Mouse (Mus musculus) adrenal gland, postnatal 4 days (tissue): Measurements from ENCODE around the gene Eif5. TPM values are rescaled to one million over a fixed set of nuclear protein-coding genes. Genes with fewer than 3 reads are reported as not detected.

Source experiments
- DNase-seq, 2 experiments: peaks; one replicate each; pipeline ENCODE4 v3.0.0; 2021 to 2022; ENCODE audit warnings: low spot score in 2 of 2, mixed read lengths in 2 of 2
- total RNA-seq, 2 experiments: library from RNA; stranded (reverse); gene quantifications; 2 replicates each; pipeline ENCODE4 v1.2.3; 2021

Gene Eif5
- total RNA-seq, 2 experiments from 2014 or later = 395 to 408 TPM

DNA sequence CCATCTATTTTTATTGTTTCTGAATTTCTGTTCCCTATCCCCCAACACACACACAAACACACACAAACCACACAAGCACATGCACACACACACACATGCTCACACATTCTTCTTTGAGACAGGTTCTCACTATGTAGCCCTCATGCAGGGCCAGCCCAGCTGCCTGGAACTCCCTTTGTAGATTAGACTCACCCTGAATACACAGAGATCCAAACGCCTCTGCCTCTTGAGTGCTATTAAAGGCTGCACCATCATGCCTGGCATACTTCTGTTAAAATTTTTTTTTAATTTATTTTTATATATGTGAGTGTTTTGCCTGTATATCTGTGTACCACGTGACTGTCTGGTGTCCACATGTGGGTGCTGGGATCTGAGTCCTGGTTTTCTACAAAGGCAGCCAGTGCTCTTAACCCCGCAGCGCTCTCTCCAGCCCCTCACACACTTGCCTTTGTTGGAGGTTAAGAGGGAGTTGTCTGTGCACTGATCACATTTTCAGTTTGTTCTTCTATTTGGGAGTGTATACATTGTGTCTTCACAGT, 24.5 kb downstream of the Eif5 start:
- no peak for DNase-seq

GRCm38 (mm10) chr12:111563076-111563629, 25.3 kb downstream of the Eif5 start:
- no peak for DNase-seq

DNA sequence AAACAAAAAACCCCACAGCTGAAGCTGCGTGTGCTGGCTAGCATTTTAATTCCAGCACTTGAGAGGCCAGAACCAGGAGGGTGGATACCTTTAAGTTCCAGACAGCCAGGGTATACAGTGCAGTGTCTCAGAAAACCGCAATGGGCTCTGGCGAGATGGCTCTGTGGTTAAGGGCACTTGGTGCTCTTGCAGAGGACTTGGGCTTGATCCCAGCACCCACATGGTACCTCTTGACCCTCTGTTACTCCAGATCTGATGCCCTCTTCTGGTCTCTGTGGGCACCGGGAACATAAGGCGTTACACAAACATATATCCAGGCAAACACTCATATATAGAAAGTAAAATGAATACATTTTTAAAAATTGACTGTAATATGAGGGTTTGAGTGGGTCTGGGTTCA, 27.5 kb downstream of the Eif5 start:
- no peak for DNase-seq

- DNase-seq = no peak
Measured at GRCm38 (mm10) chr12:111568836-111569235, 31.0 kb downstream of the Eif5 start.

DNA sequence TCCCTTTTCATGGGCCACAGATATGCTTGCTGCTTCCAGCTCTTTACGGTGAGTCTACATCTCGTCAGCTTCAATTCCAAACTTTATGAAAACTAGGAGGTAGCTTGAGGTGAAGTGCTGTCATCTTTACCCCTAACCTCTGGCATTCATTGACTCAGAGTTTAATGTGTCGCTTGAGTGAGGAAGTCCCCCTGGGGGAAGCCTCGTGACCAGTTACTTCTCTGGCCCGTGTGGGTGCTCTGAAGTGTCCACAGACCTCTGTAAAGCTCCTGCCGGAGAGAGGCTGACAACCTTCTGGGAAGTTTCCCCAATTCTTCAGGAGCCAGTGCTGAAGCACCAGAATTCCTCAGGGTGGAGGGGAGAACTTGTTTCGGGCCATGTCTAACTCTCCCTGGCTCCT, 34.6 kb downstream of the Eif5 start:
- DNase-seq = no peak

GRCm38 (mm10) chr12:111573315-111573714, 35.5 kb downstream of the Eif5 start:
- no peak for DNase-seq

GRCm38 (mm10) chr12:111574074-111574886, 36.5 kb downstream of the Eif5 start, which contains the start of gene Mark3:
TSS of gene Mark3 (plus strand) at chr12:111574523.
- peak; percentile 89 to 90 for DNase-seq

DNA sequence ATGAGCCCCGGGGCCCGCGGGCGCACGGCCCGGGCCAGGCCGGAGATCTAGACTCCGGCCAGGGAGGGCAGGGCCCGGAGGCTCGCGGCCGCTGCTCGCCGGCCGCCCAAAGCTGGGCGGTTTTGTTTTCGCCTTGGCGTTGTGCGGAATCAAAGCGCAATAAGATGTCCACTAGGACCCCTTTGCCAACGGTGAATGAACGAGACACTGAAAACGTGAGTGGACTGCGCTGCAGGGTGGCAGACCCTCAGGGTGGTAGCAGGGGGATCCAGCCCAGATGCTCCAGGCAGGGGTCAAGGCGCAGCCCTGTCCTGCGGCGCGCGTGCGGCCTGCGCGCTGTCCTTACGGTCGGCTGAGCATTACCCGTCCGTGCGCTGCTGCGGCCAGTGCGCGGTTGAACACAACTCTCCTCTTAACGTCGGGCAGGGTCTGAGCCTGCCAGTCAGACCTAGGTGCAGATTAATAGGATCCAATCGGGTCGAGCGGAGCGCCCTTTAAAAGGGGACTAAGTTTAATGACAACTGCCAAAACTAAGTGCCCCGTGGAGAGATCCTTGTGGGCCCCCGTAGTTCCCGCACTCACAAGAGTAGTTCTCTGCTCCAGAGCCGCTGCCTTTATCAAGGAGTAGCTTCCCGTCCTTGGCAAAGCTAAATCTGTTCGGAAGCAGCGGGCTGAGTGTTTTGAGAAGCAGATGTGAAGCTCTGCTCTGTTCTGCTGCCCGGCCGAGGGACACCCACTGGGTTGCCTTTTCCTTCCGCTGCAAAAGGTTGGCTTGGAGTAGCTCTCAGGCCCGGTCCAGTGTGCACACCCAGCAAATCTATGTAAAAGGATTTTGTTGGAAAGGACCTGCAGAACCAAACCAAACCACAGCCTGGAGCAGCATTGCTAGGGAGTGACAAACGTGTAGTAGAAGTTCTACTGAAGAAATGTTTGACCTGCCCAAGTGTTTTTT, 37.3 kb downstream of the Eif5 start:
- no peak for DNase-seq

GRCm38 (mm10) chr12:111583058-111583457, 45.2 kb downstream of the Eif5 start:
- DNase-seq = no peak

- no peak for DNase-seq
Measured at GRCm38 (mm10) chr12:111584401-111584800, 46.6 kb downstream of the Eif5 start.

- DNase-seq = no peak
Measured at GRCm38 (mm10) chr12:111587252-111587651, 49.4 kb downstream of the Eif5 start.

DNA sequence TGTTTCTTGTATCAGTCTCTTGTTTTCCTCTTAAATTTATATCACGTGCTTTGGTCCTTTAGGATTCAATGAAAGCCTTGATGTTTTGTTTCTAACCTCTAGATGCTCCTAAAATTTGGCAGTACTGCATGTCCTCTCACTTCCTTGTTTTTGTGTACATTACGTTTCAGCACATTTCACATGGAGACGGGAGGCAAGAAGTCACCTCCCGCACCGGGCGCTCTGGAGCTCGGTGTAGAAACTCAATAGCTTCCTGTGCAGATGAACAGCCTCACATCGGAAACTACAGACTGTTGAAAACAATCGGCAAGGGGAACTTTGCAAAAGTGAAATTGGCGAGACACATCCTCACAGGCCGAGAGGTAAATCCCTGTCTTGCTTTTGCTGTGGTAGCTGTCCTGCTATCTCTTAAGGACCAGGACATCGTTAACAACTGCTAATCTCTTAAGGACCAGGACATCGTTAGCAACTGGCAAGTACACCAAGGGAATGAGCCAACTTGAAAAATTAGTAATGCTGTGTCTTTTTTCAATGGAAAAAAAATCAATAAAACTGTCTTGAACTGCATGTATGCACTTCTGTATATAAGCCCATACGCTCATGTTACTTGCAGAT, 54.7 kb downstream of the Eif5 start:
- DNase-seq = no peak

DNA sequence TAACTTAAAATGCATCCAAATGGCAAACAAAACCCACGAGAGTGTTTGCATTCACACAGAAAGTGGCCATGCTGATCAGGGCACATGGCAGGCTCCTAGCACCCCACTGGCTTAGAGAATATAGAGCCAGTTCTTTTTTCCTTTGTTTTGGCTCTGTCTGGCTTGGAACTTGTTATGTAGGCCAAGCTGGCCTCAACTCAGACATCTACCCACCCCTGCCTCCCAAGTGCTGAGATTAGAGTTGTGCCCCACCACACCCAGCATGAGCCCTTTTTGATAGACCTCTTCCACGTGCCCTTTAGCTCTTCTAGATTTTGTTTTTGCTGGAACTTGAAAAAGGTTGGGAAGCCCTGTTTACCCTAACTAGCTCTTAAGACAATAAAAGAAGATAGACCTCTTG, 56.0 kb downstream of the Eif5 start:
- no peak for DNase-seq

Other genes with a start within 250 kb of the Eif5 start
- gene Cdc42bpb, start 160.3 kb upstream of the Eif5 start, total RNA-seq = 100 to 1,000 TPM; 127 to 134 TPM
- 1 to 10 TPM; 1.1 to 3.0 TPM for gene Lbhd2, start 131.2 kb upstream of the Eif5 start, total RNA-seq
- gene Exoc3l4, start 121.0 kb upstream of the Eif5 start, total RNA-seq = 10 to 100 TPM in 1 of 2 experiments, 1 to 10 TPM in 1; 9.6 to 10.4 TPM
- gene Tnfaip2, start 95.5 kb upstream of the Eif5 start, total RNA-seq = 10 to 100 TPM; 17.6 to 25.8 TPM
- 10 to 100 TPM in 1 of 2 experiments, 1 to 10 TPM in 1; 1.4 to 11.3 TPM for gene Gm266, start 52.2 kb upstream of the Eif5 start, total RNA-seq
- gene Mark3, start 36.5 kb downstream of the Eif5 start, total RNA-seq = 100 to 1,000 TPM; 104 to 111 TPM
- 10 to 100 TPM; 39.6 to 40.9 TPM for gene Ckb, start 134.3 kb downstream of the Eif5 start, total RNA-seq
- 10 to 100 TPM; 11.7 to 13.8 TPM for gene Trmt61a, start 140.1 kb downstream of the Eif5 start, total RNA-seq
- 10 to 100 TPM; 35.8 to 37.0 TPM for gene Bag5, start 175.2 kb downstream of the Eif5 start, total RNA-seq
- gene Apopt1, start 175.2 kb downstream of the Eif5 start, total RNA-seq = 10 to 100 TPM; 65.4 to 70.1 TPM
- gene Klc1, start 220.8 kb downstream of the Eif5 start, total RNA-seq = 100 to 1,000 TPM; 128 to 142 TPM